Mouse (Mus musculus) brain, embryonic 18.5 days (tissue): ENCODE measurements around the gene Rasd2.
A peak's percentile ranks its signal among the peaks of the same experiment; 100 is the strongest.

ENCODE experiments used
- DNase-seq: peaks from one replicate; pipeline ENCODE4 v3.0.0-alpha.2; 2012; ENCODE audit warnings: low read depth, low spot score

Gene Rasd2

DNA sequence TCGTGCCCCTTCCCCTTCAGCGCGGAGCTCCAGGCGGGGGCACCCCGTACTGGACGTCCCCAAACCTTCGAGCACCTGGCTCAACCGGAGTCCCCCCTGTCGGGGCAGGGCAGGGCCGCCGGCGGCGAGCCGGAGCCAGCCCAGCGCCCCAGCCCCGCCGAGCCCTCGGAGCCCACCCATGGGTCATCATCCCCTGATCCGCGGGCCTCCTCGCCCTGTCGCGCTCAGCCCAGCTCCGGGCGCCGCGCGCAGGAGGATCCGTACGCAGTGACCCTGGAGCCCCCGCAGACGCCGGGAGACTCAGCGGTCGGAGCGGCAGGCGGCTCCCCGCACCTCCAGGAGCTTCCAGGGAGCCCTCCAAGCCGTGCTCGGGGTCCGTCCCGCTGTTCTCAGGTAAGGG, at the start of gene Rasd2:
TSS of gene Rasd2 (plus strand) at position 259 of the 400 bp plus-strand sequence.
- no peak for DNase-seq

DNA sequence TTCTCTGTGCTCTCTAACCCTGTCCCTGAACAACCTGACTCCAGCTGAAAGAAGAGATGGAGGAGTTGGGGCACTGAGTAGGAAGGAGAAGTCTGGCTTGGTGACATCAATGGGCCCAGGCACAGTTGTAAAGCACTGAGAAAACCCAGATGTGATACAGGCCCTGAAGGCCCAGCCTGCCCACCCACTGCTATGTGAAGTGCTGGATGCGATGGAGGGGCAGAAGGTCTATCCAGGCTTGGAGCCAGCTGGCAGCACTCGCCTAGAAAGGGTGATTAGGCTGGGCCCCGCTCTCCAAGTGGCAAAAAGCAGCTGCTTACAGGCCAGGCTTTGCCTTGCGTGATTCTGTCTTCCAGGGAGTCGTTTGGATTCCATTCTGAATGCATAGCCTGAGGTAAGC, 44.4 kb upstream of the Rasd2 start:
- peak; percentile 6 for DNase-seq

DNA sequence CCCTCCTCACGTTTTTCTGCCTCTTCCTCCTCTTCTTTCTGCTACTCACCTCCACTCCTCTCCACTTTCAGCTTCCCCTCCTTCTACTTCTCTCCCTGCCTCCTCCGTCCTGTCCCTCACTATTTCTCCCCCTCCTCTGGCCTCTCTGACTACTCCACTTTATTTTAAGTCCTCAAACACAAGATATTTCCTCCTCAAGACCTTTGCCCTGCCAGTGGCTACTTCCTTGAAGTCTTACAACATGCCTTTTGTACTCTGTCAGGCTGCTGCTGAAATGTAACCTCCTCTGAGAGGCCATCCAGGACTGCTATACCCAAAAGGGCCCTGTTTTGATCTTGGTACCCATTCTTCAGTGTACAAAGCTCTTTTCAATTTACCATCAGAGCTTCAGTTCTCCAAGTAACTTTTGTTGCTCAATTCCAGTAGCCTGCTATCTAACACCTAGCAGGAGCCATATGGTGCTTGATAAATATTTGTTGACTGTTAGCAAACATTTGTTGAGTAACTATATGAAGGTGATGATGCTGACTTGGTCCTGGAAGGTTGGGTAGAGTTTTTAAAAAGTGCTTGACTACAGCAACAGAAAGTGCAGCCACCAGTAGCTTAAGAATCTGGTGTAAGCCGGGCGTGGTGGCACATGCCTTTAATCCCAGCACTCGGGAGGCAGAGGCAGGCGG, 41.6 kb upstream of the Rasd2 start:
- DNase-seq: no peak

DNA sequence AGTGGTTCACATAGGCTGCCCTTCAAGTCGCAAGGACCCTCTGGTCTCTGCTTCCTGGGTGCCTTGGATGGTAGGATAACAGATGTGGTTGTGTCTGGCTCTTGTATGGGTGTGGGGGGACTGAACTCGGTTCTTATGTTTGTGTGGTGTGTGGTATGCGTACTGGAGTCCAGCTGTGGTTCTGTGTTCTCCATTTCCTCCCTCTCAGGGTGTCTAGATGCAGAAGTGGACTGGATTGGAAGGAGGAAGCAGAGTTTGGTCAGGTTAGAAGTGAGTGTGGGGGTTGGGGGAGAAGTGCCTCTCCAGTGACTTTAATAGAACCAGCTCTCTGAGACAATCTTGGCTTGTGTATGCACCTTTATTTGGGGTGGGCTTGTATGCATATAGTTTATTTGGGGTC, 20.7 kb upstream of the Rasd2 start:
- no peak for DNase-seq

GRCm38 (mm10) chr8:75194473-75195071, 19.2 kb upstream of the Rasd2 start:
- DNase-seq: no peak

- no peak for DNase-seq
These were observed 16.6 kb upstream of the Rasd2 start for GRCm38 (mm10) chr8:75197170-75197569.

- no peak for DNase-seq
These were observed 15.9 kb upstream of the Rasd2 start for GRCm38 (mm10) chr8:75197862-75198261.

DNA sequence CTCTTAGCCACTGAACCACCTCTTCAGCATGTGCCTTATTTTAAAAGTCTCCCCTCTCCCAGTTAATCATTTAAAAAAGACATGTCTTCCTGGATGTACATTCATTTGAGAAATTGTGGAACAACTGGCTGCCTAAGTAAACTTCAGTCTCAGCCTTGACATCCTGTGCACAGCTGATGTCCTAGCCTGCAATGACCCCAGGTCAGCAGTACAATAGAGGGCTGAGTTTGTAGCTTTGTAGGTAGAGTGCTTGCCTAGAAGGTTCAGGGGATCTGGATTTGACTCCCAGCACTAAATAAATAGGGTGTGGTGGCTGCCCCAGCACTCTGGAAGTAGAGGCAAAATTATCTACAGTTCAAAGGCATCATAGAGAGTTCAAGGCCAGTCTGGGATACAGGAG, 15.4 kb upstream of the Rasd2 start:
- no peak for DNase-seq

DNA sequence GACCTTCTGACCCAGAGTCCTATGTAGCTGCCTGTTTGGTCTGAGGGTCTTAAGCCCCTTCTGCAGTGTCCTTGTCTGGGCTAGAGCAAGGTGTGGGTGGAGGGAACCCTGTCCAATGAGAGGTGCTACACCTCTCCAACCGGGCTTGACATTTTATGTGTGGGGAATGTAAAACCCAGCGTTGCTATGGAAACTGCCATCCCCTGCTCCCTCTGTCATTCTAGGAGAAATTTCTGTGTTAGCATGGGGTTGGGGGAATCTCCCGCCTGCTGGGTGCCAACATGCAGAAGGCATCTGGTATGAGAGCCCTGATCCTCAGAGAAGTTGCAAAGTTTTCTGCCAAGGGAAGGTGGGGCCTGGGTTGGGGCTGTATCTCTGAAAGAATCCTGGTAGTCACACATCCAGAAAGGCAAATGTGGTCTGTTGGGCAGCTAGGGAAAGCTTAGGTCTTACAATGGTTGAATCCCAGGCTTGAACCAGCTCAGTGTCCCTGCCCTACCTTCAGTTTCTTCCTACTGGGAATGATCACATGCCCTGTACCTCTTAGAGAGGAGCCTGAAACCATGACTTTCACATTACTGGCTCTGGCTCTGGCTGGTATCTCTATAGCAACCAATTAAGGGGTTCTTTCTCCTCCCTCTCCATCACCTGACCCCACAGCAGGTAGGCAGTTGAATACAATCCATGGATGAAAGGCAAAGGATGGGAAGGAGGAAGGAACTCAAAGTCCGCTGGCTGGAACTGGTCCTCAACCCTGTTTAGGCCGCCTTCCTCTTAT, 14.6 kb upstream of the Rasd2 start:
- DNase-seq: no peak

- no peak for DNase-seq
These were observed 13.8 kb upstream of the Rasd2 start for GRCm38 (mm10) chr8:75199914-75200313.

DNA sequence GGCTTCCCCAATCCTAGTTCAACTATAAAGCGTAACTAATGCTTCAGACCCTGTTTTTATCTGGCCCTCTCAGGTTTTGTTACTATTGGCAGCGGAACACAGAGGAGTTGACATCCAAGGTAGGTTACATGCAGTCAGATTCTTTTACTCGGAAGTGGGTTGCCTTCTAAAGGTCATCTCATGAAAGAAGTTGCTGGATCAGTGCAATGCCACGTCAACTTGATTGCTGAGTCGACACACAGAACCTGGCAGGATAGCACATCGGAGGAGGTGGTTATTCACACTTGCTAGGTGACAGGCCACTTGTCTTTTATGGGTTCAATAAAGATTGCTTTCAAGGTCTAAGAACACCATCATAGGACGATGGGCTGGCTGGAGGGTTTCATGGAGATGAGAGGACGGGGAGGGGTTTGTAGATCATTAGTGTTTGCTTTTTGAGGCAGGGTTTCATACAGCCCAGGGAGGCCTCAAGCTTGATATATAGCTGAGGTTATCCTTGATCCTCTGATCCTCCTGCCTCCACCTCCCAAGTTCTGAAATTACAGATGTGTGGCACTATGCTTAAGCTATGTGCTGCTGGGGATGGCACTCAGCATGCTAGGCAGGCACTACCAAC, 11.6 kb upstream of the Rasd2 start:
- no peak for DNase-seq

- DNase-seq: no peak
These were observed 10.8 kb upstream of the Rasd2 start for GRCm38 (mm10) chr8:75202913-75203312.

- DNase-seq: no peak
These were observed 10.3 kb upstream of the Rasd2 start for GRCm38 (mm10) chr8:75203420-75203819.

DNA sequence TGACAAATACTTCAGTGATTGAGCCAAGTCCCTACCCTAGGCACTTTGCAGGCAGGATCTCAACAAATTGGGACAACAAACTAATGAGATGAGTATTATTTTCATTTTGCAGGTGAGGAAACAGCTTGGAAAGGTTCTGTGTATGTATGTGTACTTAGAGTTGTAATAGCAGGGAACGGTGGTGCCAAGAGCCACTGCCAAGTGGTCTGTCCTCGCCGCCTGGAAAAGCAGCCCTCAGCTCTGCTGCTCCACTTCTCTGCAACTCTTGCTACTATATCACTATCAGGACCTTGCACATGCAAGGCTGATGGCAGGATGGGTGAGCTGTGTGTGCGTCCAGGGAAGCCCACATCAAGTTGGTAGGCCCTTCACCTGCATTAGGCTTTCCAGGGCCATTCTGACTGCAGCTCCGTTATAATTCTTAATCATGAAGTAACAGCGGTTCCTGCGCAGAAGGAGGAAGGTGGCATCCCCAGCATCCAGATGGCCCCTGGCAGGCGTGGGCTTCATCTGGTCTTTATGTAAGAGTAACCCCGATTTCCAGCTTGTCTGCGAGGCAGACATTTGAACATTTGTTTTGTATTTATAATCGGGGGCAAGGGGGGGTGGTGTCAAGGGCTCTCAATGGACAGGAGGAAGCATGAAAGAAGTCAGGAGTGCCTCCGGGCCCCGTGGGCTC, 9.4 kb upstream of the Rasd2 start:
- DNase-seq: no peak

DNA sequence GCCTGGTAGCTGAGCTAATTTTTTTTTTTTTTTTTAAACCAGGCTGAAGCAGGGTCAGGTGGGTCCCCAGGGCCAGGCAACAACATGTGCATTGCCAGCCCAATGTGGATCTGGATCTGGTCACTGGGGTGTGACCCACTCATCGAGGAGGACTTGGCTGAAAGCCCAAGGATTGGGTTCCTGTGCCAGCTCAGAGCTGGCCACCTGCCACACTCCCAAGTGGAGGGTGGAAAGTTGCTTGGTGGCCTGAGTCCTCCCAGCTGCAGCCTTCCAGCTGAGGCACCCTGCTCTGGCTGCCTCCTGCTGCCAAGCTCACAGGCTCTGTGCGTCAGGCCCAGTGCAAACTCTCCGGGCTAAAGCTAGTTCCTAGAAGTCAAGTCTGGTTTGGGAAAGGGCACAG, 2.3 kb upstream of the Rasd2 start:
- DNase-seq: no peak

DNA sequence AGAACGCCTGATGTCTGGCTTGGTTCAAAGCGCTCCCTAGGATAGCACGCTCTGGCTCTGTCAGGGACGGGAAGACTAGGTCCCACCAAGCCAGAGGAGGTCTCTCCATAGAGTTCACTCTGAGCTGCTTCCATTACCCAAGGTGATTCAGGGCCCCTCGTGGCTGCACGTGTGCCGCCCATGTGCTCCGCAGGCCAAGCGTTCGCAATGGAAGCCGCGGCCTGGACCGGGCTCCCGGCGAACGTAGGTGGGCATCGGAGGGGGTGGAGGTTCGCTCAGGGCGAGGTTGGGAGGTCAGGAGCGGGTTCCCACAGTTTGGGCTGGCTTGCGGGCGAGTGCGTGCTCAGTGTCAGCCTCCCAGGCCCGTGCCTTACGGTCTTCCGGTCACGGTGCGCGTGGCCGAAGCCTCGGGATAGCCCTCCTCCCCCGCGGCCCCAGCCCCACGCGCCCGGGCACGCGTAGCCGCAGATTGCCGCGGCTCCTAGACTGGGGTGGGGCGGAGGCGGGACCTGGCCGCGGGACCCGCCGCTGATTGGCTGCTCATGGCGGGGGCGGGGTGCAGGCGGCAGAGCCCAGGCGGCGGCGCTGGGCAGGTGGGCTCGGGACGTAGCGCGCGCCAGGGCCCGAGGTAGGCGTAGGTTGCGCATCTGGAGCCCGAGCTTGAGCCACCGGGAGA, 975 bp upstream of the Rasd2 start:
- DNase-seq: no peak

DNA sequence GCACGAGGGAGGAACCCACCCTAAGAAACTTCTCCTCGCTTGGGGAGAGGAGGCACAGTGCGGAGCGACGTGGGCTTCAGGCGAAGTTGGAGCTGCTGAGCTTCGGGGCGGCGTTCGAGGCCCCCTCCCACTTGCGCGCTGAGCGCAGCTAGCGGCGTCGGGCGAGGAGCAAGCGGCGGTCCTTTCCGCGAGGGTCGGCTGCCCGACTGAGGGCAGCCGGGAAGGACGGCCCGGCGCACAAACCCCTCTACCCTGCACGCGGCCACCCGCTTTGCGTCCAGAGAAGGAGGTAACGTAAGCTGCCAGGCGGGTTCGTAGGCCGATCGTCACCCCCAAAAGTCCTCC, 465 bp upstream of the Rasd2 start:
- DNase-seq: no peak

- DNase-seq: no peak
These were observed 1.3 kb downstream of the Rasd2 start for GRCm38 (mm10) chr8:75215046-75215445.

- no peak for DNase-seq
These were observed 2.2 kb downstream of the Rasd2 start for GRCm38 (mm10) chr8:75215931-75216330.

- DNase-seq: no peak
These were observed 3.1 kb downstream of the Rasd2 start for GRCm38 (mm10) chr8:75216886-75217285.

GRCm38 (mm10) chr8:75217969-75218368, 4.2 kb downstream of the Rasd2 start:
- DNase-seq: no peak
